Mouse (Mus musculus) kidney, postnatal 14 days (tissue): ENCODE results near the gene Eif2a.

Experiments
- DNase-seq: peaks from one replicate; pipeline ENCODE4 v3.0.0; 2022; ENCODE audit warnings: mixed read lengths

Gene Eif2a

DNA sequence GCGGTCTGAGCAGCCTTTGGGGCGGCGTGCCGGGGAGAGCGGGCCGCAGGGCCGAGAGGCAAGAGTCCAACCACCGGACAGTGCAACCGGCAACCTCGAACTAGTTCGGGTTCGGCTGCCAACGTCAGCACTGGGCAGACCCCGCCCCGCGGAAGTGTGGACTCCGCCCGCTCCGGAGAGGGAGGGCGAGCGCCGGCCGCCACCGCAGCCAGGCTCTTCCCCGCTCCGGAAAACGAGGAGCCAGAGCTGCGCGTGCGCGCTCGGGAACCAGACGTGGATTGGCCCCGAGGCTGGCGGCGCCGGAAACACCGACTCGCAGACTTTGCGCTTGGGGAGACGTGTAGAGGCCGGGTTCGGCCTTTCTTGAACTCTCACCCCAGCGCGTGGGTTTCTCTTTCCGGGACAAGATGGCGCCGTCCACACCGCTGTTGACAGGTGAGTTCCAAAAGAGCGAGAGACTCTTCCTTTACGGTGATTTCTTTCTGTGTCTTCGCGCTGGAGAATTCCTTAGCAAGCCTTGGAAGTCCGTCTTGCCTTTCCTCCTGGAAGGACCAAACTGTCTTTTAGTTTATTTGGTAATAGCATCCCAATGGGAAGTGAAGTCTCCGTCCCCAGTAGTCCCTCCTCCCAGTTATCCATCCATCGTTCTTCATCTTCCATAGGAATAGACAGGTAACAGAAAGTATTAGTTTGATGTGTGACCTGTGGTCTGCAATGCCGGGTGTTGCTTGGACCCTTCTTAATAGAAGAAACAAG, at the start of gene Eif2a, which contains the start of gene Serp1:
TSS of gene Eif2a (plus strand) at position 170 of the 756 bp plus-strand sequence.
TSS of gene Serp1 (minus strand) at position 241 of the 756 bp plus-strand sequence.
- DNase-seq, result peak; percentile 99

DNA sequence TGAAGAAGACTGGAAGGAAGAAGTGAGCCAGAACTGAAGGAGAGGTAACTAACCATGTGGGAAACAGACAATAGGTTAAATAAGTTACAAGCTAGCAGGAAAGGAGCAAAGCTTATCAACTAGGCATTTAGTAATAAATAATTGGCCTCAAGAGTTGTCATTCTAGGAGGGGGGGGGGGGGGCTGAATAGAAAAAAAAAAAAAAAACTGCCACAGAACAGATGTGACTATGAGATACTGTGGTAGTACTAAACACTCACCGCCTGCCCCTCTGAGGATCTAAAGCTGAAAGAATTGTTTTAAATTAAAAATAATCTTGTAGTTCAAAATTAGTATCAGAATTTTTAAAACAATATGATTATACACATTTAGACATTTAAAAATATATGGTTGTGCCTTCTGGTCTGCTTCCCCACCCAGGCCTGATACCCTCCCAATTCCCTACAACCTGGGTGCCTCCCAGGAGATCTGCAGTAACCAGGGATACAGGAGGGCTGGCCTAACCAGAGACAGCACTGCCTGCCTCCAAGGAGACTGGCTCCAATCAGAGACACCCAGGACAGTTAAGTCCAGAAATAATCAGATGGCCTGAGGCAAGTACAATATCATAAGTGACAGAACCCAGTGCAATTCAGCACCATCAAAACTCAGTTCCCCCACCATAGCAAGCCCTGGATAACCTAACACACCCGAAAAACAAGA, 46.7 kb upstream of the Eif2a start:
- DNase-seq, result no peak

DNA sequence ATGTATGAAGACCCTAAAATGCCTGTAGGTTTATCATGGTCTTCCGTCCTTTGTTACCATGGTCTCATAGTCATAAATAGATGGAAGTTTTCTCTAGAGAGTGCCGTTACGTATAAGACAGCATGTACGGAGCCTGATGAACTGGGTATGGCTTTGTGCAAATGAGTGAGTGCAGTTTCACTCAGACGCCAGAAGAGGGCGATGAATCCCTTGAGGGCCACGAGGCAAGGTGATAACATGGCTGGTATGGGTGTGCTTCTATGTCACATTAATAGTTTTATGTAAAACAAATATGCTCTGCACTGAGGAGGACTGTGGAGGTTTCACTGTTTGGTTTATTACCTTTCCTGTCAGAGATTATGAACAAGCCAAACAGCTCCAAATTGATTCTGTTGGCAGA, 39.7 kb upstream of the Eif2a start:
- no peak for DNase-seq

DNA sequence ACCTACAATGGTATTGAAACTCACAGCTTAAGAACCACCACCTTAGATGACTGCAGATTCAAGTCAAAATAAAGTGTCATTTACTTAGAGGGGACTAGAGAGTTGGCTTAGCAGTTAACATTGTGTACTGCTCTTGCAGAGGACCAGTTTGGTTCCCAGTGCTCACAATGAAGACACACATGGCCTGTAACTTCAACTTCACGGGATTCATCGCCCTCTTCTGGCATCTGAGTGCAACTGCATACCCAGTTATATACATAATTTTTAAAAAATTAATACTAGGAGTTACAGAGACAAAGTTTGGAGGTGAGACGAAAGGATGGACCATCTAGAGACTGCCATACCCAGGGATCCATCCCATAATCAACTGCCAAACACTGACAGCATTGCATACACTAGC, 38.5 kb upstream of the Eif2a start:
- no peak for DNase-seq

DNA sequence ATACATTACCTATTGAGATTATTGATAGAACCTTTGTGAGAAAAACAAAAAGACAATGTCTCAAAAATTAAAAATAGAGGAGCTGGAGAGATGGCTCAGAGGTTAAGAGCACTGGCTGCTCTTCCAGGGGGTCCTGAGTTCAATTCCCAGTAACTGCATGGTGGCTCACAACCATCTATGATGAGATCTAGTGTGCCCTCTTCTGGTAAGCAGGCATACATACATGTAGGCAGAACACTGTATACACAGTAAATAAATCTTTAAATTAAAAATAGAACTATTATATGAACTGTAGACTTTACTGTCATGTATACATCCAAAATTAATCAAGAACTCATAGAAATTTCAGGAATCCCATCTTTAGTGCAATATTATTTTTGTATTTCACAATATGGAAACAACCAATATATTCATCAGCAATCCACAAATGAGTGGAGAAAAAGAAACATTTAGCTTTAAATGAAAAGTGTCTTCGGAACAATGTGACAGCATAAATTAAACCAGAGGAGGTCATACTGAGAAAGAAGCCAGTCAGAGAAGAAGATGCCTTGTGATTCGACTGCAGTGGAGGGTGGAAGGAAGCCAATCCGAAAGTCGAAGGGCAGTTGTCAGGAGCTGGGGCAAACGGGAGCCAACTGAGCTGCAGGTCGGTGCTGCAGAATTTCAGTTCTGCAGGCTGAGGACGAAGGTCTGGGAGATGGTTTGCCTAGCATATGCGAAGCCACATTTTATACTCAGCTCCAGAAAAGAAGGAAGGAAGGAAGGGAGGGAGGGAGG, 37.4 kb upstream of the Eif2a start:
- no peak for DNase-seq

DNA sequence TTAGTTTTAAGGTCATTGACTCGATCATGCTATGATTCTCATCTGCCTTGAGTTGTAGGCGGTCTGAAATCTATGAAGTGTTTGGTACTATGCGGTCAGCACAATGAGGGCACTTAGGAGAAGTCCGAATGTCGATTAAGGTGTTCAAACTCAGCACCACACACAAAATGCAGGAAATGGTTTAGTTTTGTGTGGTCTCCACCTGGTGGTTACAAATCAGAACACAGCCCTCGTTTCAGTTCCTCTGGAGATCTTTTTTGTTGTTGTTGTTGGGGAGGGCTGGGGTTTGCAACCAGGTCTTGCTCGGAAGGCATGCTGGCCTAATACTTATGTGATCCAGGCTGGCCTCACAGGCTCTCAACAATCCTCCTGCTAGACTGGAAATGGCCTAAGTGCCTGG, 34.8 kb upstream of the Eif2a start:
- peak; percentile 36 for DNase-seq

DNA sequence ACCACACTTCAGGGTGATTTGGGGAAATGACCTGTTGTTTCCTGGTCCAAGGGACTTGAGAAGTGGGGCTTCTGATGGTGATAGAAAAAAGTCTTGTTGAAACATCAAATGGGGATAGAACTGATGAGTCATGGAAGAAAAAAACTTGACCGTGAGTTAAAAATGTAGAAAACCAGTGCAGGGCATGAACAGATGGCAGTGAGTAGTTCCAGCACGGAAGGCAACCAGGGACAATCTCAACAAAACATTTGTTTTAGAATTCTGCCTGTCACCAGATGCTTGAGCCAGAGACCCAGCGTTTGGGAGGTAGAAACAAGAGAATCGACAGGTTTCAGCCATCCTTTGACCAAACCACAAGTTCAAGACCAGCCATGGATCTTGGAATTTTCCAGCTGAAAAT, 32.0 kb upstream of the Eif2a start:
- no peak for DNase-seq

DNA sequence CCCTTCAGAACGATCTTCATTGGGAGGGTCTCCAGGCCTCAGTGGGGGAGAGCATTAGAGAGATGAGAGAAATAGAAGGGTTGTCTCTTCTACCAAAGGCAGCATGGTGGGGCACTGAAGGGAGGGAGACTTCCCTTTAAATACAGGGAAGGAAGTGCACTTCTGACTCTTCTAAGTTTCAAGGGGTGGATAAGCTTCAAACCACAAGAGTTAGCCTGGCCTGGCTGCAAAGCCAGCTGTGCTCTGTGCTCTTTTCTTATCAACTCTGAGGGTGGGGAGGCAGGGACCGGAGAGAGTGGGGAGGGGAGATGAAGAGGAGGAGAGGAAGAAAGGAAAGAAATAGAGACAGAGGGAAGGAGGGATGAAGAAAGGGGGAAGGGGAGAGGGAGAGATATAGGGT, 23.7 kb upstream of the Eif2a start:
- no peak for DNase-seq

DNA sequence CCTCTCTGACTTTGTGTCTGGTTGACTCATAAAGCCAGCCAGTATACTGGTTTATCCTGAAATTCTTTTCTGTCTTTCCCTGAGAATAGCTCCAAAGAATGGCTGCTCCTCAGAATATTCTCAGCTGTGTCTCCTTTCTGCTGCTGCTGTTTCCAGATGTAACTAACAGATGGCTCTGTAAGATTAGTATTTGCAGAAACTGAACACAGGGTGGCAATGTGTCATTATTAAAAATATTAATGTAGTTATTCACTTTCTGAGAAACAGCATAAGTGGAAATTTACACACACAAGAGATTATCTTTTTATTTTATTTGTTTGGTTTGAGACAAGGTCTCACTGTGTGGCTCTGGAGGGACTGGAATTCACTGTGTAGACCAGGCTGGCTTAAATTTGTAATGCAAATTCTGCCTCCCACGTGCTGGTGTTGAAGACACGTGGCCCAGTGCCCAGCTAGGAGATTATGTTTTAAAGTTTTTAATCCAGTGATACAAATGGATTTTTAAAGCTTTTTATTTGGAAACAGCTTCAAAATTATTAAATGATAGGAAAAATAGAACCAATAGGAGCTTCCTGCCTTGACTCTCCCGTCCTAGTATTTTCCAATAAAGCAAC, 21.8 kb upstream of the Eif2a start:
- DNase-seq, result no peak

DNA sequence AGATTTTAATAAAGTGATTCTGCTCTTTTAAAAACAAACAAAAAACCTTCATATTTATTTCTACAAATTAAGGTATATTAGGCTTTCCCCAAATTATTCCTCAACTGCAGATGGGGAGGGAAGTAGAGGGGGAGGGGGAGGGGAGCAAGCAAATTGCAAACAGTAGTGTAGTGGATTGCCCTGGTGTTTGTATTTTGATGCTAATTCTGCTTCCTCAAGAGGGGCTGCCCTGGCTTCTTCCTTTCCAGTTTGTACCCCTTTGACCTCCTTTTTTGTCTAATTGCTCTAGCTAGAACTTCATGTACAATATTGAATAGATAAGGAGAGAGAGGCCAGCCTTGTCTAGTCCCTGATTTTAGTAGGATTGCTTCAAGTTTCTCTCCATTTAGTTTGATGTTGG, 20.9 kb upstream of the Eif2a start:
- no peak for DNase-seq

DNA sequence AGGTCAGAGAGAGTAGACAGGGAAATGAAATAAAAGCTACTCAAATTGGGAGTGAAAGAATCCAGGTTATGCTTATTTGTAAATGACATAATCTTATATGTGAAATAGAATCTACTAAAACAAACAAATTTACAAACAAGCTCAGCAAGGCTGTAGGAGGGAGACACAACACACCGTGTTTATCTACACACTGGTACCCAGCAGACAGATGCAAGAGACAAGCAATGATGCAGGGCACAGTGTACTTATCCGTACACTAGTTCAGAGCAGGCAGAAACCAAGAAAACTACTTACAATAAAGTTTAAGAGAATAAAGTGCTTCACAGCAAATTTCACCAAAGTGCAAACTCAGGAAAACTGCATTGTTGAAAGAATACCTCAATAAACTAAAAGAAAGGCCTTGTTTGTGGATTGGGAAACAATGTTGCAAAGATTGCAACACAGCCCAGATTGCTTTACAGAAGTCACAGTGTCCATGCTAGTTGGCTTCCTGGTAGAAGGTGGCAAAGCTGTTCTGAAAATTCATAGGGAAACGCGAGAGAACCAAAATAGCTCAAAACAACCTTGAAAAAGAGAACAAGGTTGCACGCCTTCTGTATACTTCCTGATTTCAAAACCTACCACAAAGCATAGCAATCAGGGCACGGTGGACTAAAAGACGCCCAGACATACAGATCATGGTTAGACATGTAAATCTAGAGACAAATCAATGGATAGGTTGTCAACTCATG, 17.4 kb upstream of the Eif2a start:
- DNase-seq, result no peak

DNA sequence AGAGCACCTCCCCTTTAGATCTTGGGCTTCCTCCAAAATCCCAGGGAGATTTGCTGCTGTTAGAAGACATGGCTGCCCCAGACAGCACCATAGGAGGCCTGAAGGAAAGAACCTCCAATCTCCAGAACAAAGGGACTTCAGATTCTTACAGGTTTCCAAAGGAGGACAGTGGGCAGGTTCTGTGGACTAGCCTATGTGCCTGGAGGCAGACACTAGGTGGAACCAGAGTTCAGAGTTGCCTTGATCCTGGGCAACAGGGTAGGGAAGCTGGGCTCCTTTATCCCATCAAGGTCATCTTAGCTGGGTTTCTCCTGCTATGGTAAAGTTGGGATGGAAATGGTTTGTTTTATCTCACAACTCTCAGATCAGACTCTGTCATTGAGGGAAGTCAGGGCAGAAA, 14.0 kb upstream of the Eif2a start:
- peak; percentile 17 for DNase-seq

DNA sequence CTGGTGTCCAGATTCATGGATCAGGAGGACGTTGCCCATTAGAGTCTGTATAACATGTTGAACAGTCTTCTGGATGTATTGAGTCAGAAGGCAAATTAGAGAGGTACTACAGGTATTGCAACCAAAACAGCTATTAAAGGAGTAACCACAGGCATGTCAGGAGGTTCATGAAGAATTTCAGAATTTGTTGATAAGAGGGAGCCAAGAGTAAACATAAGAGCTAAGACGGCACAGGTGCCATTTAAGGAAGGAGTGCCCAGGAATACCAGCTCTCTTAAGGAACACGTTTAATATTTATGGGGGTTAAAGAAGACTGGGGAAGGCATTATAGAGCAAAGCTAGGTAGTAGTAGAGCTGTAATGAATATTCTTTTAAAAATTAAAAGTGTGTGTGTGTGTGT, 12.9 kb upstream of the Eif2a start:
- no peak for DNase-seq

DNA sequence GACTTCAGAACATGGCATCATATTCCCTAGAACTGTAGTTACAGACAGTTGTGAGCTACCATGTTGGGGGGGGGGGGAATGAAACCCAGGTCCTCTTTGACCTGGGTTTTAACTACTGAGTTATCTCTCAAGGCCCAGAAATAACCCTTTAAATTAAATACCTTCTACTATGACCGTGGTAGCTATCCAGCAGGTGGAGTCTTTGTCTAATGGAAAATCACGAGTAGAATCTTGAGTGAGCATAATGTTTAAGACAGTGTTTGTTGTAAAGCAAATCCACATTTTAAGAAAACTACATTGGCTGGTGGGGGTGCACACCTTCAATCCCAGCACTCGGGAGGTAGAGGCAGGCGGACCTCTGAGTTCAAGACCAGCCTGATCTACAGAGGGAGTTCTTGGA, 12.1 kb upstream of the Eif2a start:
- no peak for DNase-seq

DNA sequence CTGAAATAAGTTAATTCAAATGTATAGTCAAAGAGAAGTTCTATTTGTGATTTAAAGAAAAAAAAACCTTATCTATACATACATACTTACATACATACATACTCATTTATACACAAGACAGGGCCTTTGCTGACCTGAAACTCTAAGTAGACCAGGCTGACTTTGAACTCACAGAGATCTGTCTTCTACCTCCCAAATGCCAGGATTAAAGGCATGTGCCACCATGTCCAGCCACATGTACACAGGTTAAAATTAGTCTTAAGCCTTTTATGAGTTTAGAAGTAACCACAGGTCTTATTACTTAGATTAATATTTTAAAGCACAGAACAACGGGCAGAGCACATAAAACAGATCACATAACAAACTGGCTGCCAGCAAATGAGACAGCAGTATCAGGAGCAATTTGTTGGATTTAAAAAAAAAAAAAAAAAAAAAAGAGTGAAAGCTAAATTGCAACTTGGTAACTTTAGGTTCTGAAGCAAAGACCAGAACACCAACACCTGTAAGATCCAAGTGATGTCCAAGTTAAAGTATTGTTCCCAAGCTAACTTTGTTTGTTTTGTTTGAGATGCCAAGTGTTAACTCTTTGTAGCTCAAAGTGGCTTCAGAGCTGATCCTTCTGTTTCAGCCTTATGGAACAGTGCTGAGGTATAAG, 9.5 kb upstream of the Eif2a start:
- DNase-seq, result no peak

DNA sequence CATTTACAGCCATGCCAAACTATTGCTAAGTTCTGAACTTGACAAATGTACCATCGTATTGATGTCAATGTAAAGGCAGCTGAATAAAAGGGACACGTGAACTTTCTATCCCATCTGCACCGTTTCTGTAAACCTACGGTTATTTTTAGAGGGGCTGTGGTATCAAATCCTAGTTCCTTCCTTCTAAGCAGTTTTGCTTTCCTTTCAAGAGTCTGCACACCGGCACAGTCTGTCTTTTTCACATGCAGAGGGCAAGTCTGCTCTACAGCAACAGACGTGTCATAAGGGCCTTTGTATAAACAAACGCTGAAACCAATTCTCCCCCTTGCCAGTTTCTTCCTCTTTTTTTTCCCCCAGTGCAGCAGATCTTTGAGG, 9.0 kb upstream of the Eif2a start:
- DNase-seq, result no peak

DNA sequence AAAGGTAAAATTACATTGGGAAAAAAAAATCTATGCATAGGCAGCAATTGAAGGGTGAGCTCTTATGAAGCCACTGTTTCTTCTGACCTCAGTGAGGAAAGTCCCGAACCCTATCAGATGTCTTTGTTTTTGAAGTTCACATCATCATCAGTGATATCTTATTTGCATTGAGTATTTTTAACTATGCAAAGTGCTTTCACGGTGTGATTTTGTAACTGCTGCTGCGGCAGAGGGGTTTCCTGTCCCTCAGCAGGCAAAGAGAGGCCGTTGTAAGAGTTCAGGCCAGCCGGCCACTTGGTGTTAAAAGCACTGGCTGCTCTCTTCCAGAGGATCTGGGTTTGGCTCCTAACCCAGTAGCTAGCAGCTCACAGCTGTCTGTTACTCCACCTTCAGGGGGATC, 8.4 kb upstream of the Eif2a start:
- DNase-seq, result no peak

DNA sequence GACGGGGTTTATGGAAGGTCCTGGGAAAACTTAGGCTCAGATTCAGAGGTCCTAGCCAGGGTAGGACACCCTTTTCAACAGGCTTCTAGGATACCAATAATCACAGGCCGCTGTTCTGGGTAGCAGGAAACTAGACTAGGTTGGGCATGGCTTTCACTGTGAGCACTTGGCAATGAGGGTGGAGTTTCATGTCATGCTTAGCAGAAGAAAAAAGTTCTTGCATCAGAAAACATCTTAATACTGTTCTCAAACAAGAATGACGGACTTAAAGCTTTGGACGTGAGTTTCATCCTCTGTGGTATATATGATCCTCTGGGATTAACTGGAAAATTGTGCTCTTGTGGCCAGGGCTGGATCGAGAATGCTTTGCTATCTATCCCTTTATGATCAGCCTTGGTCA, 7.8 kb upstream of the Eif2a start:
- no peak for DNase-seq

DNA sequence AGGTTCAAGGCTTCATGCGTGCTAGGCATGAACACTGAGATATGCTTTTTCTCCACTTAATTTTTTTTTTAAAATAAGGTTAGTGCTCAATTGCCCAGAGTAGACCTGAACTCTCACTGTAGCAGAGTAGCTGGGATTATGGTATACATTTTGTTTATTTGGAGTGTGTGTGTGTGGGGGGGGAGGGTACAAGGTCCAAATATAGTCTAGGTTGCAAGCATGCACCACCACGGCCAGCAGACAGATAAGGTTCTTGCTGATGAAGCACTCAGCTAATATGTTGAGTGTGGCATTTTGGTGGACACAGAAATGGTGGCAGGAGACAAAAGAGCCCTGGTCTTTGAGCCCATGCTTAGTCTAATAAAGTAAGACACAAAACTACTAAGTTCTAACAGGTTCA, 6.7 kb upstream of the Eif2a start:
- no peak for DNase-seq

DNA sequence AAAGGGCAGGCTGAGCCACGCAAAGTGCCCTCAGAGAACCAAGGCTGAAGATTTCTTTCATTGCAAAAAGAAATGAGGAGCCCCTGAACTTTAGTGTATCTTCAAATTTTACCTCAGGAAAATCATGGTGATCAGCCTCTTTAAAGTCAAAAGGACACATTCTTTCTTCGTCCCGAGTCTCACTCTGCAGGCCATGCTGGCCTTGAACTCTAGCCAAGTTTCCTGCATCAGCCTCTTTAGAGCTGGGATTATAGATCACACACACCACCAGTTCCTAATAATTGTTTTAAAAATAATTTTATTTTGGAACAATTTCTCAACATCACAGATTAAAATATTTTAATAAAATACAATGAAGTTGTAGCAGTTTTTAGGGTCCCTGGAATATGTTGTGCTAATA, 6.1 kb upstream of the Eif2a start:
- DNase-seq, result peak; percentile 5

DNA sequence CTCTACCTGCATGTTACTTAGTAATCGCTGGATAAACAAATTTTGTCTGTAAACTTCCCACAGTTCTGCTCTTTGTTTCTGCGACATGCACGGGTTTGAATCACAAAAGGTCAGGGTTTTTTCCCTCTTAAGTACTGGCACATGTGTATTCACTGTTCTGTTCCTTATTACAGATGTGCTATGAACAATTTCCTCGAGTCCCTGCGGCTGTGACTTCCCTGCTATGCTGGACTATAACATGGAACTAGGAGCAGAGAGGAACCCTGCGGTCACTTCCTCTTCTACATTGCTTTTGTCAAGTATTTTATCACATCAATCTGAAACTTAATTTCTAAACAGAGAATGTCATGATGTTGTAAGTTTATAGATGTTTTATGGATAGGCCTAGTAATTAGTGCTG, 5.3 kb upstream of the Eif2a start:
- DNase-seq, result no peak

DNA sequence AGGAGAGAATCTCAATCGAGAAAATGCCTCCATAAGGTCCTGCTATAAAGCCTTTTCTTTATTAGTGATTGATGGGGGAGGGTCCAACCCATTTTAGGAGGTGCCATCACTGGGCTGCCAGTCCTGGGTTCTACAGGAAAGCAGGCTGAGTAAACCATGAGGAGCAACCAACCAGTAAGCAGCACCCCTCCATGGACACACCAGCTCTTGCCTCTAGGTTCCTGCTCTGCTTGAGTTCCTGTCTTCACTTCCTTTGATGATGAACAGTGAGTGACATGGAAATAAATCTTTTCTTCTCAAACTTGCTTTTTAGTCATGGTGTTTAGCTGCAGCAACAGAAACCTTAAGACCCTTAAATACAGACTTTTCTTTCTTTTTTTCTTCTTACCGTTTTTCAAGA, 4.3 kb upstream of the Eif2a start:
- DNase-seq, result no peak
